Mouse (Mus musculus) effector memory CD4-positive, alpha-beta T cell, adult 5 months (primary cell): ENCODE data around the gene Me1. TPM values are rescaled to one million over a fixed set of nuclear protein-coding genes. Genes with fewer than 3 reads are reported as not detected.

Source experiments
- polyA plus RNA-seq: library from polyadenylated mRNA; unstranded; fragments of 100-300 nt; shearing (Covaris generic); gene quantifications from one replicate; pipeline ENCODE4 v1.2.1, GENCODE M21; 2017

The Me1 gene
- not detected for polyA plus RNA-seq

DNA sequence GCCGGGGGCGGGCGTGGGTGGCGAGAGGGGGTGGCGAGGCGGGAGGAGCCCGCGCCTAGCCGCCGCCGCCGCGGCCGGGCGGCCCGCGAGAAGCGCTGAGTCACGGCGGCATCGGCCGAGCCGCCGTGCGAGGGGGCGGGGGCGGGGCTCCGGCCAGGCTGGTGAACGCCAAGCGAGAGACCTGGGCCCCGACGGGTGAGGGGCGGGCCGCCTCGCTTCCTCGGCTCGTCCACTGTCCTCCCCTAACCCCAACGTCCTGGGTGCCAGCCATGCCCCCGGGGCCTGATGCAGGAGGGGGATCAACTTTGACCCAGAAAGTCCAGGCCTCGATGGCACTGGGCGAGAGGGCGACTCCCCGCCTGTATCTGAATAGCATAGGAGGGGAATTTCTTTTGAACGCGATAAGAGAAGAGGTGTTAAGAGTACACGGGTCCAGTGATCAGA is at the start of gene Me1:
TSS of gene Me1 (minus strand) at position 136 of the 444 bp plus-strand sequence.

DNA sequence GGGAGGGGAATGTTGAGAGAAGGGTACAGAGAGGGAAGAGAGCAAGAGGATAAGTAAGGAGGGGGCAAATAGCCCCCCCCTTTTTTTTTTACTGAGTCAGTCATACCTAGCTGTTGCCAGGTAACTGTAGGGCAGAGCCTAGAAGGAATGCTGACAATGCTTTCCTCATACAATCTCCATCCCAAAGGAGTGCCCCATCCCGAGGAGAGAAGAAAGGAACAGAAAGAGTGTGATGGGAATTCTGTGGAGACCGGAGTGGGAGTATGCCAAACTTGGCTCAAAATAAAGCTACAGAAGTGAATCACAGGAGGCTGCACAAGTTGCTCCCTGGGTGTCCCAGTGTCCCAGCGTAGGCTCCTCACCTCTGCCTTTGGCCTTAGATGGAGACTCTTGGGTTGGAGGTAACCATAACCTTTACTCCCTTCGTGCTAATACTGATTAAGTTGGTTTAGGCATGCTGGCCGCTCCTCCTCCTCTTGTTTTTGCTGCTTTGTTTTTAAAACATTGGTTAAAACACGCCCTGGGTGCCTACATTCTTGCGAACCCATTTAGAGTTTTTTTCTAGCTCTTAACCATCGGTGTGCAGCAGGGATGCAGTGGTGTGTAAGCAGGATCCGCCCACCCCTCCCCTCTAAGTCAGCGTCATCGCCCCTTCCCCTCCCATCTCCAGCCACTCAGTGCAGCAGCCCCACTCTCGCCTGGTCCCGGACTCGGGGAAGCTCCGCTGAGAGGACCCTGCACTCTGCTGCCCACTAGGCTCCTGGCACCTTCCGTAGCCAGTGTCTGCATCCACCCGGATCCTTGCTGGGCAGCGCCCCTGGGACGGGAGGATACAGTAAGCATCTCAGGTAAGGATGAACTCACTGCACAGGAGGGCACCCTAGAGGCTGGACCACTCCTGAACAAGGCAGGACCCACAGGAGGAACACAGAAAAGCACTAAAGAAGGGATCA is 47.5 kb upstream of the Me1 start, which contains the start of gene Prss35:
TSS of gene Prss35 (plus strand) at position 691 of the 953 bp plus-strand sequence.

GRCm38 (mm10) chr9:86571540-86572135 is 124.1 kb downstream of the Me1 start, which contains the start of the genes Pgm3 and Rwdd2a:
Pgm3 (minus strand) TSS chr9:86571842.
Rwdd2a (plus strand) TSS chr9:86571991.

Other genes starting within 250 kb of the Me1 start
- gene Ube2cbp, start 231.0 kb downstream of the Me1 start, polyA plus RNA-seq = 4.8 TPM
- 63.4 TPM for gene Dop1a, start 228.8 kb downstream of the Me1 start, polyA plus RNA-seq
- gene Pgm3, start 124.1 kb downstream of the Me1 start, polyA plus RNA-seq = 15.1 TPM
- gene Rwdd2a, start 124.0 kb downstream of the Me1 start, polyA plus RNA-seq = 2.2 TPM
- gene Prss35, start 47.7 kb upstream of the Me1 start, polyA plus RNA-seq = 0.11 TPM
- 0.12 TPM for gene Snap91, start 184.7 kb upstream of the Me1 start, polyA plus RNA-seq